Mouse (Mus musculus) neural tube, embryonic 10.5 days (tissue): ENCODE data around the gene Far2.
A peak's percentile ranks its signal among the peaks of the same experiment; 100 is the strongest.
"Not testable (repeated sequence)": the region's sequence is repeated elsewhere in the genome, so short reads cannot be mapped to it uniquely, and the experiment has no call there.

Experiments
- DNase-seq: peaks from one replicate; pipeline ENCODE4 v3.0.0-alpha.2; 2017; ENCODE audit warnings: low spot score; ENCODE audit errors: extremely low spot score

Far2 gene

GRCm38 (mm10) chr6:148116907-148117306 is 69.8 kb downstream of the Far2 start:
- no peak for DNase-seq

GRCm38 (mm10) chr6:148117696-148118095 is 70.6 kb downstream of the Far2 start:
- no peak for DNase-seq

- DNase-seq: no peak
Observed at GRCm38 (mm10) chr6:148120703-148121102, 73.6 kb downstream of the Far2 start.

- not testable (repeated sequence) for DNase-seq
Observed at GRCm38 (mm10) chr6:148126851-148127250, 79.8 kb downstream of the Far2 start.

GRCm38 (mm10) chr6:148132314-148132713 is 85.3 kb downstream of the Far2 start:
- no peak for DNase-seq

- no peak for DNase-seq
Observed at GRCm38 (mm10) chr6:148133536-148133935, 86.5 kb downstream of the Far2 start.

- DNase-seq: peak; percentile 71
Observed at GRCm38 (mm10) chr6:148135769-148136382, 88.8 kb downstream of the Far2 start.

- no peak for DNase-seq
Observed at GRCm38 (mm10) chr6:148139288-148139995, 92.4 kb downstream of the Far2 start.

GRCm38 (mm10) chr6:148141874-148142273 is 94.8 kb downstream of the Far2 start:
- DNase-seq: no peak

- no peak for DNase-seq
Observed at GRCm38 (mm10) chr6:148142421-148142820, 95.4 kb downstream of the Far2 start.

GRCm38 (mm10) chr6:148152305-148152704 is 105.2 kb downstream of the Far2 start:
- DNase-seq: not testable (repeated sequence)

- no peak for DNase-seq
Observed at GRCm38 (mm10) chr6:148172904-148173303, 125.8 kb downstream of the Far2 start.

- no peak for DNase-seq
Observed at GRCm38 (mm10) chr6:148185694-148186093, 138.6 kb downstream of the Far2 start.

- no peak for DNase-seq
Observed at GRCm38 (mm10) chr6:148193972-148194701, 147.1 kb downstream of the Far2 start.

GRCm38 (mm10) chr6:148199177-148199576 is 152.1 kb downstream of the Far2 start:
- no peak for DNase-seq

GRCm38 (mm10) chr6:148199729-148200128 is 152.7 kb downstream of the Far2 start:
- no peak for DNase-seq

GRCm38 (mm10) chr6:148205134-148205533 is 158.1 kb downstream of the Far2 start:
- no peak for DNase-seq

- no peak for DNase-seq
Observed at GRCm38 (mm10) chr6:148207522-148207921, 160.5 kb downstream of the Far2 start.

- DNase-seq: no peak
Observed at GRCm38 (mm10) chr6:148211391-148211876, 164.4 kb downstream of the Far2 start.

GRCm38 (mm10) chr6:148211897-148212680 is 165.0 kb downstream of the Far2 start, which contains the start of gene Ergic2:
Gene Ergic2 (minus strand): TSS chr6:148212374.
- DNase-seq: peak; percentile 93

GRCm38 (mm10) chr6:148214765-148215164 is 167.7 kb downstream of the Far2 start:
- DNase-seq: peak; percentile 24
